In genomic region chr3:32616331-32617052, GRCm38 (mm10) we compare ENCODE assay signal across 8 mouse cellular contexts. TPM values are rescaled to one million over a fixed set of nuclear protein-coding genes. Genes with fewer than 3 reads are reported as not detected.
DNase-seq lines count a peak whose midpoint lies in the region; ATAC-seq and TF ChIP-seq lines count a peak whose summit lies in the region.

TSS of gene Gnb4 (minus strand) at chr3:32616585.

- peak within 1 kb of the TSS; percentile 63 for H3K4me3 ChIP-seq in heart, adult 2 months
- H3K4me3 ChIP-seq in kidney, adult 2 months (ENCODE audit: insufficient read depth, low read depth, low read length), result peak within 1 kb of the TSS; percentile 53
- peak within 1 kb of the TSS; percentile 53 for H3K4me3 ChIP-seq in liver, adult 2 months (ENCODE audit: insufficient read depth, low read depth, low read length)
- H3K4me3 ChIP-seq in midbrain, postnatal 0 days (ENCODE audit: low read depth, low read length), result peak within 1 kb of the TSS; percentile 62
- peak within 1 kb of the TSS; percentile 61 for H3K4me3 ChIP-seq in stomach, postnatal 0 days (ENCODE audit: low read depth, low read length)

- ATAC-seq in midbrain, postnatal 0 days (ENCODE audit: low FRiP score), result peak; percentile 93
- ATAC-seq in stomach, postnatal 0 days (ENCODE audit: low FRiP score, low TSS enrichment), result peak; percentile 81

- intact Hi-C loops in heart, adult 2 months (cut with DNase I), result loop anchor here (5.0 kb wide), 1 partner anchor 51 kb away; no protein-coding TSS in a partner anchor

- peak within 1 kb of the TSS; percentile 54 for H3K4me2 ChIP-seq in midbrain, postnatal 0 days (ENCODE audit: low read depth, low read length, poor library complexity, severe bottlenecking)
- peak within 1 kb of the TSS; percentile 61 for H3K4me2 ChIP-seq in stomach, postnatal 0 days (replicated peaks; ENCODE audit: low read depth)

- DNase-seq in layer of hippocampus, adult 11-12 months (ENCODE audit: low spot score), result peak; percentile 12
- DNase-seq in layer of hippocampus, adult 9-10 months (ENCODE audit: low spot score), result no peak
- DNase-seq in embryo, embryonic 9.5 days (ENCODE audit: extremely low spot score), result peak; percentile 86
- DNase-seq in heart, adult 2 months, result peak; percentile 76 to 78
- DNase-seq in kidney, adult 2 months, result peak; percentile 43
- no peak for DNase-seq in liver, adult 2 months (ENCODE audit: extremely low read depth, low read depth, low spot score)
- peak; percentile 87 for DNase-seq in midbrain, postnatal 0 days (ENCODE audit: low spot score)
- DNase-seq in stomach, postnatal 0 days (ENCODE audit: low spot score), result peak; percentile 55

- TF ChIP-seq CTCF in heart, adult 2 months (IDR thresholded peaks at IDR 0.05), result no peak
- no peak for TF ChIP-seq CTCF in kidney, adult 2 months (conservative IDR thresholded peaks at IDR 0.05; ENCODE audit: insufficient read depth, insufficient read length, low read depth, low read length)
- no peak for TF ChIP-seq CTCF in liver, adult 2 months (IDR thresholded peaks at IDR 0.05; ENCODE audit: low read depth, low read length)
- no peak for TF ChIP-seq CTCF in midbrain, postnatal 0 days (IDR thresholded peaks at IDR 0.05)
- TF ChIP-seq CTCF in stomach, postnatal 0 days (IDR thresholded peaks at IDR 0.05; ENCODE audit: low read depth), result no peak

- no peaks in the 10 kb centered on the region for H3K79me2 ChIP-seq in heart, adult 2 months (replicated peaks; ENCODE audit: control insufficient read depth, insufficient read depth, low read length)
- no peaks in the 10 kb centered on the region for H3K79me2 ChIP-seq in liver, adult 2 months (ENCODE audit: control insufficient read depth, insufficient read depth, low read length)

- H3K36me3 ChIP-seq in heart, adult 2 months (ENCODE audit: control insufficient read depth, insufficient read depth, low read length), result no peaks in the 10 kb centered on the region
- no peaks in the 10 kb centered on the region for H3K36me3 ChIP-seq in kidney, adult 2 months (ENCODE audit: control insufficient read depth, insufficient read depth, low read length)
- H3K36me3 ChIP-seq in liver, adult 2 months (ENCODE audit: control insufficient read depth, insufficient read depth, low read length), result no peaks in the 10 kb centered on the region
- no peaks in the 10 kb centered on the region for H3K36me3 ChIP-seq in midbrain, postnatal 0 days (ENCODE audit: insufficient read depth, low read length)
- H3K36me3 ChIP-seq in stomach, postnatal 0 days (ENCODE audit: control insufficient read depth, insufficient read depth, low read length), result no peaks in the 10 kb centered on the region

- no peaks in the 10 kb centered on the region for H3K9me3 ChIP-seq in midbrain, postnatal 0 days (ENCODE audit: low read length)
- H3K9me3 ChIP-seq in stomach, postnatal 0 days (ENCODE audit: control insufficient read depth, low read length), result no peaks in the 10 kb centered on the region

- H3K27ac ChIP-seq in heart, adult 2 months, result peak within 1 kb of the TSS; percentile 70
- H3K27ac ChIP-seq in kidney, adult 2 months (ENCODE audit: insufficient read depth, low read depth, low read length), result no peak within 1 kb of the TSS
- no peak within 1 kb of the TSS for H3K27ac ChIP-seq in liver, adult 2 months (replicated peaks; ENCODE audit: insufficient read depth, low read depth, low read length)
- H3K27ac ChIP-seq in midbrain, postnatal 0 days (ENCODE audit: low read depth, low read length), result peak within 1 kb of the TSS; percentile 71
- peak within 1 kb of the TSS; percentile 87 for H3K27ac ChIP-seq in stomach, postnatal 0 days (replicated peaks)

- peak within 1 kb of the TSS; percentile 98 for H3K9ac ChIP-seq in heart, adult 2 months (ENCODE audit: low read depth, low read length)
- H3K9ac ChIP-seq in liver, adult 2 months (ENCODE audit: low read depth, low read length), result peak within 1 kb of the TSS; percentile 88
- peak within 1 kb of the TSS; percentile 76 for H3K9ac ChIP-seq in midbrain, postnatal 0 days (replicated peaks; ENCODE audit: low read length, poor library complexity, severe bottlenecking)
- peak within 1 kb of the TSS; percentile 70 for H3K9ac ChIP-seq in stomach, postnatal 0 days (ENCODE audit: low read length)

- no peak for TF ChIP-seq POLR2A in heart, adult 2 months (IDR thresholded peaks at IDR 0.05; ENCODE audit: insufficient read depth, low read depth, low read length)
- no peak for TF ChIP-seq POLR2A in kidney, adult 2 months (IDR thresholded peaks at IDR 0.05; ENCODE audit: low read depth, low read length)
- TF ChIP-seq POLR2A in liver, adult 2 months (IDR thresholded peaks at IDR 0.05; ENCODE audit: extremely low read depth, insufficient read depth, low read length), result no peak

- no peaks in the 10 kb centered on the region for H3K27me3 ChIP-seq in heart, adult 2 months (ENCODE audit: control insufficient read depth, insufficient read depth, low read length)
- H3K27me3 ChIP-seq in kidney, adult 2 months (replicated peaks; ENCODE audit: control insufficient read depth, insufficient read depth, low read length), result no peaks in the 10 kb centered on the region
- H3K27me3 ChIP-seq in liver, adult 2 months (ENCODE audit: control insufficient read depth, insufficient read depth, low read length), result peaks cover 4% of the 10 kb centered on the region; the same call in 1 of the 2 replicates
- no peaks in the 10 kb centered on the region for H3K27me3 ChIP-seq in midbrain, postnatal 0 days (ENCODE audit: insufficient read depth, low read length)
- H3K27me3 ChIP-seq in stomach, postnatal 0 days (ENCODE audit: control insufficient read depth, insufficient read depth, low read length), result no peaks in the 10 kb centered on the region

- 2% methylated on average over 76 of the region's 83 CpGs for WGBS in heart, adult 2 months
- WGBS in kidney, adult 2 months, result 2% methylated on average over 79 of the region's 83 CpGs
- WGBS in liver, adult 2 months, result 2% methylated on average over 65 of the region's 83 CpGs
- 1% methylated on average over 31 of the region's 83 CpGs for WGBS in midbrain, postnatal 0 days
- WGBS in stomach, postnatal 0 days, result 1% methylated on average over 41 of the region's 83 CpGs

- H3K4me1 ChIP-seq in heart, adult 2 months (ENCODE audit: control insufficient read depth, insufficient read depth, low read length), result peaks cover 3% of the 10 kb centered on the region
- no peaks in the 10 kb centered on the region for H3K4me1 ChIP-seq in kidney, adult 2 months (ENCODE audit: control insufficient read depth, insufficient read depth, low read length)
- no peaks in the 10 kb centered on the region for H3K4me1 ChIP-seq in liver, adult 2 months (ENCODE audit: control insufficient read depth, insufficient read depth, low read length)
- no peaks in the 10 kb centered on the region for H3K4me1 ChIP-seq in midbrain, postnatal 0 days (ENCODE audit: insufficient read depth, low read length)
- no peaks in the 10 kb centered on the region for H3K4me1 ChIP-seq in stomach, postnatal 0 days (replicated peaks; ENCODE audit: control insufficient read depth, insufficient read depth)

- TF ChIP-seq EP300 in heart, adult 2 months (IDR thresholded peaks at IDR 0.05; ENCODE audit: insufficient read depth, low read depth, low read length), result no peak
- TF ChIP-seq EP300 in stomach, postnatal 0 days (optimal IDR thresholded peaks at IDR 0.05), result no peak

RNA-seq across cellular contexts. Expression of gene Gnb4, which starts in this region (rescaled TPM):
- total RNA-seq in heart, adult 2 months (2021), result 10 to 100 TPM; 12.4 to 15.5 TPM
- 18.5 and 36.0 TPM in 2 replicates for polyA plus RNA-seq in heart, adult 2 months (2012; rRNA removed)
- polyA plus RNA-seq in kidney, adult 2 months (2012; rRNA removed), result 13.6 and 16.0 TPM in 2 replicates
- 1.9 TPM in 2 replicates for total RNA-seq in liver, adult 2 months (2014; rRNA removed)
- polyA plus RNA-seq in liver, adult 2 months (2012; rRNA removed), result 2.2 and 2.3 TPM in 2 replicates
- 118 and 150 TPM in 2 replicates for total RNA-seq in midbrain, postnatal 0 days (2014; rRNA removed)
- polyA plus RNA-seq in midbrain, postnatal 0 days (2015; fragmentation: Nextera tagmentation; extraction: Ambion mirVana), result 121 and 127 TPM in 2 replicates
- 39.5 and 42.6 TPM in 2 replicates for polyA plus RNA-seq in stomach, postnatal 0 days (2015; fragmentation: Nextera tagmentation; extraction: Ambion mirVana)

Comparison
In these comparisons a context has a peak if more than half of its experiments do, and no peak if none do; other contexts are left out.
1. DNase-seq: peak in layer of hippocampus, adult 11-12 months (single experiment), embryo, embryonic 9.5 days (single experiment), heart, adult 2 months (2 of 2), kidney, adult 2 months (single experiment), midbrain, postnatal 0 days (single experiment) and stomach, postnatal 0 days (single experiment); none in layer of hippocampus, adult 9-10 months (single experiment) and liver, adult 2 months (single experiment).
2. H3K27ac ChIP-seq: peak in heart, adult 2 months (single experiment), midbrain, postnatal 0 days (single experiment) and stomach, postnatal 0 days (single experiment); none in kidney, adult 2 months (single experiment) and liver, adult 2 months (single experiment).
3. Peak in every context shown above with its lines, with median percentiles within 50 percentile points of each other: H3K4me3 ChIP-seq and H3K9ac ChIP-seq.